Mouse (Mus musculus): ENCODE results near the gene Grm4.

Gene Grm4

GRCm38 (mm10) chr17:27435225-27435624, 86.0 kb downstream of the Grm4 start:
- DNase-seq, result peak; percentile 67

- peak; percentile 27 for DNase-seq
Observed at GRCm38 (mm10) chr17:27434066-27434465, 87.1 kb downstream of the Grm4 start.

- DNase-seq, result peak; percentile 16
Observed at GRCm38 (mm10) chr17:27433179-27433680, 88.0 kb downstream of the Grm4 start.

DNA sequence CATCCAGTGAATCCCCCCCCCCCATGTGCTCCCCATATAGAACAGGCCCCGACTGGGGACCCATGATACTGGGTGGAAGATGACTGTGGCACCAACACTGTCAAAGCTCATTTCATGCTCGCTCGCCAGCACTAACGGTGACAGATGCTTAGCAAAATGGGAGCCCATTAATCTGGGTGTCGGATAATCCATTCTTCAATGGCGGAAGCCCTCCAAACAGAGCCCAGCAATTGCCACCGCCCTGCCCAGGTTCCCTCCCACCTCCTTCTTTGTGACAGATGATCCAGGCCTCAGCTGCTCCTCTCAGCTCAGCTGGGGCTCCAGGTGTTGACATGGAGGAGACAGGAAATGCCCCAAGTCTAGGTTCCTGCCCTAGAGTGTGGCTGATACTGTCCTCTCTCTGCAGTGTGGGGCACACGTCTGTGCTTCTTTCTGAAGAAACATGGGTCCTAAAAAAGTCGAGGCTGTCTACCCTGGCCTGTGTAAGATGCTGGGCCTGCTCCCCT, 89.0 kb downstream of the Grm4 start:
- DNase-seq, result no peak

GRCm38 (mm10) chr17:27431049-27431839, 90.0 kb downstream of the Grm4 start:
- DNase-seq, result peak; percentile 25

GRCm38 (mm10) chr17:27429757-27430156, 91.4 kb downstream of the Grm4 start:
- no peak for DNase-seq

- peak; percentile 35 for DNase-seq
Observed at GRCm38 (mm10) chr17:27425016-27425415, 96.2 kb downstream of the Grm4 start.

GRCm38 (mm10) chr17:27424356-27424755, 96.8 kb downstream of the Grm4 start:
- DNase-seq, result peak; percentile 22

DNA sequence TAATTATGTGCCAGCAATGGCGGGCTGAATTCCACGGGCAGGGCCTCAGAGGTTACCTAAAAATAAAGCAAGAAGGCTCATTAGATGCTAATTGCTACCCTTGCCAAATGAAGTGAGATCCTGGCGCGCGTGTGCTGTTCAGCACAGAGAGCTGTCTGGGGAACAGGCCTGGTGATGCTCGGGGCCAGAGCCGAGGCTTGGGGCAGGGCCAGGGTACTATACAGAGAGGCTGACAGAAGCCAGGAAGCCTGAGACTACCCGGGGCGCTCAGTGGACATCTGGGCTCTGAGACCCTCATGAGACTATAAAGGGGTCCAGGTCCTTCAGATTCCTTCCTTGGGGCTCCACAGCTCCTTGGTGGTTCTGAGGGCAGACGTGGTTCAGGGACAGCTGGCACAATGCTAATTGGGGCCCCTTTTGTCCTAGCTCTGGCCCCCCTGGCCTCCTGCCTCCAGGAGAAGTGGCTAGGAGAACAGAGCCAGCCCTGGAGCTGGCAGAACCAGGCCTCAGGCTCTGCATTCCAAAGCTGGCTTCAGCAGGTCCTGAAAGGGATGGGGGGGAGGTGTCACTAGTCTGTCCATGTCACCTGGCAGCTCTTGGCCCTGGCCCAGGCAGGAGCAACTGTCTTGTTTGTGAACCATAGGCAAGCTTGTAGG, 98.3 kb downstream of the Grm4 start:
- DNase-seq, result peak; percentile 82

DNA sequence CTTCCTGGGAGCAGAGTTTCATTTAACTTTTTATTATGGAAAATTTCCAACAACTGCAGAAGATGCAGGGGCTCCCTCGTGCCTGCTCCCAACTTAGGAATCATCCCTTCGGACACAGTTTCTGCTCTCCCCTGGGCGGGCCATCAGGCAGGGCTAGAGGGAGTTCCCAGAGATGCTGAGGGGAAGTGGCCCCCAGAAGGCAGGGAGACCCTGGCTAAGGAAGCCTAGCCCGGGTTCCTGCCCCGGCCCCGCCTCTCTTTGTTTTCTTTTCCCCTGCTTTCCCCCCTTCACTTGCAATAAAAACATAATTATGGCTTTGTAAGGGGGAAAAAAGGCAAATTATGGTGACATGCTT, 98.9 kb downstream of the Grm4 start:
- DNase-seq, result no peak

GRCm38 (mm10) chr17:27421837-27422236, 99.4 kb downstream of the Grm4 start:
- DNase-seq, result peak; percentile 27

GRCm38 (mm10) chr17:27409006-27409405, 112.2 kb downstream of the Grm4 start:
- DNase-seq, result no peak

DNA sequence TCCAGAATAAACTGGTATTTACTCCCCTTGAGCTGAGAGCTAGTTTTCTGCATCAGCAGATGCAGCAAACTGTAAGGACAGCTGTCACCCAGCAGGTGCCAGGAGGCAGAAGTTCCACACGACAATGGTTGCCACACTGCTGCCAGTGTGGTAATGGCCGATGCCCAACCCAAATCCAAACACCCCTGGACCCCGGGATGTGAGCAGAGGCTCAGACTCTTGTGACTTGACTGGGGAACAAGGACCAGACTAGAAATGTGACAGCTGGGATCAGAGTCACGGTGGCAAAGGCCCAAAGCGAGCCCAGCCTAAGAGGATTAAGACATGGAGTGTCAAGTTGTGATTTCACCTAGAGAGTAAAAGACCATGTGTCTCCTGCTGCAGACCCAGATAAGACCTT, 112.7 kb downstream of the Grm4 start:
- DNase-seq, result no peak

DNA sequence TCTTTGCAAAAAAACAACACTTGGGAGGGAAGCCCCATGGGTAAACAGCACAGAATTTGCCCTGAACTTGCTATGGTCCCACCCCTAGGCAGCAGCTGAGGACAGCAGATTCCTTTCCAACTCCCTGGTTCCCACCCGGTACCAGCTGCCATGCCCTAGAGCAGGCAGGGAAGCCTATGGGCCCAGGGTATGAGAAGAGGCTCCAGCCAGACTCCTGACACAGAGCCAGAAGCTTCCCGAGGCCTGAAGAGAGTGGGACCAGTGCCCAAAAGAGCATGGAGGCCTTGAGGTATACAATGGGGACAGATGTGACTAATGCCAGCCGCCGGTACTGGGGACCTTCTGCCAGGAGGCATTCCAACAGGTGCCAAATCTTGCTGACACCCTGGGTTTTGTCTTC, 114.2 kb downstream of the Grm4 start:
- no peak for DNase-seq

- no peak for DNase-seq
Observed at GRCm38 (mm10) chr17:27405376-27406024, 115.7 kb downstream of the Grm4 start.

DNA sequence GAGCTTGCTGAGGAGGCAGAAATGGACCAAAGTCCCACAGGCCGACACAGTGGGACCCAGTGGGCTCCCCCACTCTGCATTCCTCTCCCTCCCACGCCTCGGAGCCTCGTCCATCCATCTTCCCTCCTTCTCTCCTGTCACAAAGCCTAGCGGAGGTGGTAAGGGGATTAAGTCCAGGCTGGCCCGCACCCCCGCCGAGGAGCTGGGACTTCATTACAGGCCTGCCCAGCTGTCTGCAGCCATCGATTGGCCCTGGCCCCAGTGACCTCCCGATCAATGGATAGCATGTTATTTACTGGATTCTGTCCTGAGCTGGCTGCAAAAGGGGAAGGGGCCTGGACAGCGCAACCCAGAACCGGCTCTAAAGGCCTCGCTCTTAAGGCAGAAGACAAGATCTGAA, 120.0 kb downstream of the Grm4 start:
- DNase-seq, result no peak

- no peak for DNase-seq
Observed at GRCm38 (mm10) chr17:27393931-27394330, 127.3 kb downstream of the Grm4 start.

DNA sequence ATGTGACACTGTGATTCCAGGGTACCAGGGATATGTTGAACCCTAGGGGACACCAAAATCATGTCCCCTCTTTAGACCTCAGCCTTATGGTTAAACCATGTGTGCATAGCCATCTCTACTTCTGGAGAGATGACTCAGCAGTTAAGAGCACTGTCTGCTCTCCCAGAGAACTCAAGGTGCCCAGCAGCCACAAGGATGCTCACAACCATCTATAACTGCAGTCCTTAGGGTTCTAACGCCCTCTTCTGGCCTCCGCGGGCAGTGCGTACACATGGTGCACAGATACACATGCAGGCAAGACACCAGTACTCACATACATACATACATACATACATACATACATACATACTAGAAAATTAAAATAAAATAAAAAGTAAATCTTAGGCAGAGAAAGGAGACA, 127.8 kb downstream of the Grm4 start:
- DNase-seq, result no peak

DNA sequence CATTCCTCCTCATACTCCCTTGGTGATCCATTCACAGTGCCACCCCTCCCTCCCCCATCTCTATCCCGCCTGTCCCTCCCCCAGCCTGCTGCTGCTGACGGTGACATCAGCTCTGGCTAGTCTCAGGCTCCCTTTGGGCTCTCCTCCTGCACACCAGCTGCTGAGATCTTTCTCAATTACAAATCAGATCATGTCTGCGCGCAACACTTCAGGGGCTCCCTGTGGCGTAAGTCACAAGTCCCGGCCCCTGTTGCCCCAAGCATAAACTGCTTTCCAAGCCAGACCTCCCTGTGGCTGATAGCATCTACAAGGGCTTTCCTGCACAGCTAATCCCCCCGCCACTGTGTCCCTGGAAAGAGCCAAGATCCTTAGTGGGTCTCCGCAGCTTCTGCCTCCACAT, 128.3 kb downstream of the Grm4 start:
- no peak for DNase-seq

- no peak for DNase-seq
Observed at GRCm38 (mm10) chr17:27390019-27390418, 131.2 kb downstream of the Grm4 start.

DNA sequence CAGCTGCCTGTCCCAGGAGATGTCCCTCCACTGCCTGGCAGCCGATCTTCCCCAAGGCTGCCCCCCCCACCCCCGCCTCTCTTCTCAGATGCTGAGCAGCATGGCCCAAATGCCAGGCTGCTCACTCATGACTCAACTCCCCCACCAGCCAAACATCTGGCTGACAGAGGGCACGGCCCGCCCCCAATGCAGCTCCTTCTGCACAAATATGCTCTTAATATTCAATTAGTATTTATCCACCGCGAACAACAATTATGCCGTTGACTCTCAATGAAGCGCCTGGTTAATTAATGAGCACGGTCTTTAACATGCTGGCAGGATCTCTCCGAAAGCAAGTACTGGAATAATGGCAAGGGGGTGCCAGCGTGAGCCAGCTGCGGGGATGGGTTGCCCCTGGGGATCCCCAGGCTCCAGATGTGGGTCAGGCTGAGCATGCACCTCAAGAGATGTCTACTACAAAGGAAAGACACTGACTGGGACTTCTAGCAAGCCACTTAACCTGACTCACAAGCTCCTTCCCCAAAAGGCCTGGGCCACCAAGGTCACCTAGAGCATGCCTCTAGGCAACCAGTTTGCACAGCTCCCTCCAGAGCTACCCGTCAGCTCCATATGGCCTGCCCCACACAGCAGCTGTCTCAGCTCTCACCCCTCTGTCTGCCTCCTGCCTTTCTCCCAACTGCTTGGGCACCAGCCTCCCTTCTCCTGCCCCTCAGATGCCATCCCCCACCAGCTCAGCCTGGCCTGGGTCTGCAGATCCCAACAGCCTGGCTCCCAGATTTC, 131.8 kb downstream of the Grm4 start:
- DNase-seq, result no peak

- no peak for DNase-seq
Observed at GRCm38 (mm10) chr17:27386438-27386837, 134.8 kb downstream of the Grm4 start.
